Mouse (Mus musculus): Measurements from ENCODE around the gene Cd151. TPM values are rescaled to one million over a fixed set of nuclear protein-coding genes. Genes with fewer than 3 reads are reported as not detected.
"Not testable (repeated sequence)": the region's sequence is repeated elsewhere in the genome, so short reads cannot be mapped to it uniquely, and the experiment has no call there.

Gene Cd151
- total RNA-seq, 2 experiments from 2014 or later, result 67.7 to 87.4 TPM

- no peak for DNase-seq
These were observed 31.2 kb upstream of the Cd151 start for GRCm38 (mm10) chr7:141435856-141436522.

- no peak for DNase-seq
These were observed 30.7 kb upstream of the Cd151 start for GRCm38 (mm10) chr7:141436523-141436892.

GRCm38 (mm10) chr7:141437178-141438120 lies 29.7 kb upstream of the Cd151 start, which contains the start of gene Slc25a22:
Gene Slc25a22, minus strand, starts transcription at chr7:141437892.
- peak; percentile 81 for DNase-seq

GRCm38 (mm10) chr7:141438201-141438968 lies 28.8 kb upstream of the Cd151 start:
- DNase-seq, result no peak

GRCm38 (mm10) chr7:141439140-141439679 lies 28.0 kb upstream of the Cd151 start:
- DNase-seq, result no peak

- no peak for DNase-seq
These were observed 27.4 kb upstream of the Cd151 start for GRCm38 (mm10) chr7:141439811-141440210.

- peak; percentile 52 for DNase-seq
These were observed 26.6 kb upstream of the Cd151 start for GRCm38 (mm10) chr7:141440613-141441012.

- DNase-seq, result no peak
These were observed 25.7 kb upstream of the Cd151 start for GRCm38 (mm10) chr7:141441460-141441859.

GRCm38 (mm10) chr7:141442199-141442598 lies 25.0 kb upstream of the Cd151 start:
- no peak for DNase-seq

GRCm38 (mm10) chr7:141443081-141443821 lies 23.9 kb upstream of the Cd151 start:
- DNase-seq, result no peak

- peak; percentile 59 for DNase-seq
These were observed 23.4 kb upstream of the Cd151 start, which contains the start of gene Pidd1 for GRCm38 (mm10) chr7:141443828-141444237. Gene Pidd1, minus strand, starts transcription at chr7:141444025.

GRCm38 (mm10) chr7:141446374-141446773 lies 20.8 kb upstream of the Cd151 start:
- DNase-seq, result not testable (repeated sequence)

GRCm38 (mm10) chr7:141447110-141447991 lies 19.8 kb upstream of the Cd151 start, which contains the start of gene Rplp2:
Gene Rplp2, plus strand, starts transcription at chr7:141447370.
- DNase-seq, result peak; percentile 93

- no peak for DNase-seq
These were observed 15.3 kb upstream of the Cd151 start for GRCm38 (mm10) chr7:141451928-141452327.

GRCm38 (mm10) chr7:141453636-141454035 lies 13.6 kb upstream of the Cd151 start:
- DNase-seq, result no peak

GRCm38 (mm10) chr7:141454967-141455551 lies 12.1 kb upstream of the Cd151 start, which contains the start of gene Pnpla2:
Gene Pnpla2, plus strand, starts transcription at chr7:141455198.
- peak; percentile 95 for DNase-seq

- DNase-seq, result peak; percentile 87
These were observed 11.4 kb upstream of the Cd151 start for GRCm38 (mm10) chr7:141455610-141456314.

GRCm38 (mm10) chr7:141456739-141457138 lies 10.5 kb upstream of the Cd151 start:
- peak; percentile 58 for DNase-seq

- DNase-seq, result no peak
These were observed 10.0 kb upstream of the Cd151 start for GRCm38 (mm10) chr7:141457236-141457635.

All from gastrocnemius, postnatal 25 days (tissue).